Mouse (Mus musculus) G1E (cell line): ENCODE measurements at regions not wholly inside any gene's neighbourhood (a gene's known extent, or its start where the extent isn't known, plus 50 kb on each side); places are given as distances from the start of the nearest gene placed in this dataset.

Source experiments
- CTCF ChIP-seq: IDR thresholded peaks from 2 replicates; pipeline ENCODE4 v1.5.1; 2012; ENCODE audit warnings: low read depth, low read length, inconsistent platforms, mixed read lengths
- GATA2 ChIP-seq: IDR thresholded peaks from 2 replicates; pipeline ENCODE4 v1.6.1; 2012; ENCODE audit warnings: low read depth, low read length, inconsistent platforms, borderline replicate concordance
- TAL1 ChIP-seq: conservative IDR thresholded peaks from 2 replicates; pipeline ENCODE4 v1.6.1; 2012; ENCODE audit warnings: low read depth, low read length, inconsistent platforms, mixed read lengths

GRCm38 (mm10) chr15:32012044-32012443 lies 165.0 kb upstream of the Tas2r119 start:
- TF ChIP-seq CTCF (no peak), TAL1 (no peak), GATA2 (no peak)
